Mouse (Mus musculus) heart, embryonic 10.5 days (tissue): Measurements from ENCODE around the gene Osbpl2. TPM values are rescaled to one million over a fixed set of nuclear protein-coding genes. Genes with fewer than 3 reads are reported as not detected.

ENCODE experiments used
- DNase-seq: peaks from one replicate; pipeline ENCODE4 v3.0.0-alpha.2; 2017; ENCODE audit warnings: low spot score
- H3K27ac ChIP-seq: fragments of 300-500 bp; sonication (generic); 2 replicates; pipeline ENCODE4 v1.5.1; 2016; ENCODE audit warnings: mild to moderate bottlenecking
- H3K27me3 ChIP-seq: fragments of 300-500 bp; sonication (generic); 2 replicates; pipeline ENCODE4 v1.6.1; 2016; ENCODE audit warnings: mild to moderate bottlenecking; ENCODE audit not compliant: poor library complexity, insufficient read depth, severe bottlenecking
- H3K36me3 ChIP-seq: fragments of 300-500 bp; sonication (generic); 2 replicates; pipeline ENCODE4 v1.6.1; 2016; ENCODE audit warnings: mild to moderate bottlenecking, moderate library complexity
- H3K4me1 ChIP-seq: fragments of 300-500 bp; sonication (generic); 2 replicates; pipeline ENCODE4 v1.6.1; 2016; ENCODE audit warnings: mild to moderate bottlenecking
- H3K4me3 ChIP-seq: fragments of 300-500 bp; sonication (generic); 2 replicates; pipeline ENCODE4 v1.5.1; 2016; ENCODE audit warnings: mild to moderate bottlenecking, moderate library complexity
- H3K9me3 ChIP-seq: fragments of 300-500 bp; sonication (generic); 2 replicates; pipeline ENCODE4 v1.6.1; 2016; ENCODE audit warnings: mild to moderate bottlenecking, moderate library complexity
- WGBS: fragments of 180-500 bp; shearing (Covaris S2); methylation state at CpG from one replicate; pipeline ENCODE4 v1.1.7; 2016; 5-methylcytosine and 5-hydroxymethylcytosine counted together
- polyA plus RNA-seq: library from polyadenylated mRNA; unstranded; fragments of >200 nt; fragmentation: Nextera tagmentation; extraction: Ambion mirVana; gene quantifications from 2 replicates; pipeline ENCODE4 v1.2.1, GENCODE M21; 2016

Osbpl2 gene
- 29.7 and 38.0 TPM in 2 replicates for polyA plus RNA-seq

DNA sequence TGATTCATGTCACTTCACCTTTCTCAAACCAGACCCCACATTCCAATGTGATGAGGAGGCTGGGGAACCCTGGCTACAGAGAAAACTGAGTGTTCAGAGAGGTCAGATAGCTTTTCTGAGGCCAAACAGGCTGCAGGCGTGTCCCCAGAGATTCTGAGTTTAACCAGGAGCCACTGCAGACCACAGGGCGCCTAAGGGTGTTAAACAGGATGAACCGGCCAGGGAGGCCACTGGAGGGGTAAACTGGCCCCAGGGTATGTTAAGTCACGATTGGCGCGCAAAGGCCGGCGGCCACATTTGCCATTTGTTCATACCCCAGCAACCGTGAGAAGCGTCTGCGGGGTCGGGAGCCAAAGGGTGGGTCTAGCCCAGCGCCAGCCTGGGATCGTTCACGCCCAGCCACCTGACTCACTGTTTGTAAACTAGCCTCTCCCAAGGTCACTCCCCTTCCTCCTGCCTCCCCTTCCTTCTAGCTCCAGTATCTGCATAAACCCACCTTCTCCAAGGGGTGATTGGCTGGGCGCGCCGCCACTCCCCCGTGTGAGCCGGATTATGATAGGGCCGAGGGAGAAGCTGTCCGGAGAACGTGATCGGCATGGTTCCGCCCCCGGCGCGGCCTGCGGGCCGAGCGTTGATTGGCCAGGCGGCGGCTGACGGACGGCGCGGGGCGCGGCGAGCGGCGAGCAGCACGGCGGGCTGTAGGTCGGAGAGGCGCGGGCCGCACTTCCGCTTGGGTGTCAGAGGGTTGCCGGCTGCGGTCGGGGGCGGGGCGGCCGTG lies at the start of gene Osbpl2:
Gene Osbpl2 (plus strand): TSS at position 646 of the 778 bp plus-strand sequence.
- DNase-seq: peak; percentile 100
- Histone ChIP-seq H3K4me1 (peaks cover 57% of the 10 kb centered on the region), H3K27ac (peak within 1 kb of the TSS; percentile 89), H3K9me3 (no peaks in the 10 kb centered on the region), H3K27me3 (peaks cover 3% of the 10 kb centered on the region; the same call in 1 of the 2 replicates), H3K4me3 (peak within 1 kb of the TSS; percentile 88), H3K36me3 (0 out of 2 replicates have a peak, but pooled peaks cover 6% of the 10 kb centered on the region)
- WGBS: under 1% methylated on average over 55 of the region's 55 CpGs

- peaks cover 12% of the 10 kb centered on the region for H3K4me1 ChIP-seq
- no peak for DNase-seq
- no peaks in the 10 kb centered on the region for H3K9me3 ChIP-seq
- H3K36me3 ChIP-seq: peaks cover 35% of the 10 kb centered on the region; the same call in 1 of the 2 replicates
- 35% methylated on average over 20 of the region's 20 CpGs for whole genome bisulfite sequencing
- peak overlapping the region; percentile 92 for H3K27ac ChIP-seq
- peak overlapping the region; percentile 85 for H3K4me3 ChIP-seq
- no peaks in the 10 kb centered on the region for H3K27me3 ChIP-seq
Measured at GRCm38 (mm10) chr2:180069770-180070480, 49.2 kb upstream of the Osbpl2 start.

DNA sequence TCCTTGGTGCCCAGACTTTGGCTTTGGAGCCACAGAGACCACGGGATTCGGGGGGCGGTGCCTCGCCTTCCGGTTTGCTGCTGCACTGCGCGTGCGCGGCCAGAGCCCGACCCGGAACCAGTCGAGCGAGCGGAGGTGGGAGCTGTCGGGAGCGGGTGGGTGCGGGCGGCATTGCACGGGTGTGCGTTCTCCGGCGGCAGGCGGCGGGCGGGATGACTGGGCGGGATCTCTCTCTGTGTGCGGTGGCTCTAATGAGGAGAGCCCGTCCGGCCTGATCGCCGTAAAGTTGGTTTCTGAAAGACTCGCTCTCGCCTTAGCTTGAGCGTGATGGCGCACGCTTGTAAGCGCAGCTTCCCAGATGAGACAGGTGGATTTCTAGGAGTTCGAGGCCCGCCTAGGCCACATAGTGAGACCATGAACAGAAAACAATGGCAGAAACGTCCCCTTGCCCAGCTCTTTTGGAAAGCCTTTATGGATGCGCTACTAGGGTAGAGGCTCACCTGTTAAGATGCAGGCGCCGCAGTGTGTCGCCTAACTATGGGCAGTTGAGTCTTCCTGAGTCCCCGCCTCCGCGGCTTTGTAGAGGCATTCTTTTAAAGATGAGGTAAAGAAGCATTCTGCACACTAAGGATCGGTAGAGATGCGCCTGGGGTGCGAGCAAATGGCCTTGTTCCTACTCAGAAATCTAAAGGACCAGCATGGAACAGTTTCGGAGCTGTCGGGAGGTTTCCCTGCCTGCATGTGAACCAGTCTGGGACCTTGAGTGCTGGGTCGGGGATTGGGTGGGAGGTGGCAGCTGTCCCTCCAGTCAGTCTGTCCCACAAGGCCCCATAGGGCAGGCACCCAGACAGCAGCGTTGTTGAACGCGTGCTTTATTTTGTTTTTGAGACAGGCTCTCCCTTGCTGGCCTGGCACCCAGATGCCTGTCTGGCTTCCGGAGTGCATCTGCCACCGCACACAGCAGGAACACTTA lies 48.3 kb upstream of the Osbpl2 start, which contains the start of gene Mtg2:
Gene Mtg2 (plus strand): TSS at position 108 of the 973 bp plus-strand sequence.
- H3K4me1 ChIP-seq: peaks cover 12% of the 10 kb centered on the region
- peak within 1 kb of the TSS; percentile 92 for H3K27ac ChIP-seq
- WGBS: 6% methylated on average over 58 of the region's 58 CpGs
- peaks cover 29% of the 10 kb centered on the region; the same call in 1 of the 2 replicates for H3K36me3 ChIP-seq
- H3K4me3 ChIP-seq: peak within 1 kb of the TSS; percentile 85
- H3K9me3 ChIP-seq: no peaks in the 10 kb centered on the region
- H3K27me3 ChIP-seq: no peaks in the 10 kb centered on the region
- peak; percentile 96 for DNase-seq

GRCm38 (mm10) chr2:180071671-180072070 lies 47.4 kb upstream of the Osbpl2 start:
- Histone ChIP-seq H3K27me3 (no peaks in the 10 kb centered on the region), H3K27ac (no peak overlapping the region), H3K9me3 (no peaks in the 10 kb centered on the region), H3K4me3 (no peak overlapping the region), H3K4me1 (peaks cover 12% of the 10 kb centered on the region), H3K36me3 (peaks cover 29% of the 10 kb centered on the region; the same call in 1 of the 2 replicates)
- 85% methylated on average over 2 of the region's 2 CpGs for WGBS
- no peak for DNase-seq

DNA sequence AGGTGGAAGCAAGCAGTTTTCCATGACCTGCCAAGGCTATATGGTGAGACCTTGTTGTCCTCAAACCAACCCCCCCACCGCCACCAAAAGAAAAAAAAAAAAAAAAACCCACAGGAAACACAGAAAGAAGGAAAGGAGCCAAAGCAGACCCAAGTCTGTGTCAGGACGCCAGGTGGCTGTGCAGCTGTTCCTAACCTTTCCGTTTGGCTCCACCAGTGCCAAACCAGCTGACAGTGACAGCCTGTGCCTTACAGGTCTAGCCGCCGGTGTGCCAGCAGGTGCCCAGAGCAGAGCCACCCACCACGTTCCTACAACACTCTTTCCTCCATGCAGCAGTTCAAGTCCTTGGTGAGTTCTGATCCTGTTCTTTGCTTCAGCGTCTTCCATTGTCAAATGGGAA lies 46.2 kb upstream of the Osbpl2 start:
- WGBS: 87% methylated on average over 7 of the region's 7 CpGs
- Histone ChIP-seq H3K4me1 (peaks cover 12% of the 10 kb centered on the region), H3K4me3 (no peak overlapping the region), H3K36me3 (peaks cover 32% of the 10 kb centered on the region), H3K27me3 (no peaks in the 10 kb centered on the region), H3K9me3 (no peaks in the 10 kb centered on the region), H3K27ac (no peak overlapping the region)
- no peak for DNase-seq

DNA sequence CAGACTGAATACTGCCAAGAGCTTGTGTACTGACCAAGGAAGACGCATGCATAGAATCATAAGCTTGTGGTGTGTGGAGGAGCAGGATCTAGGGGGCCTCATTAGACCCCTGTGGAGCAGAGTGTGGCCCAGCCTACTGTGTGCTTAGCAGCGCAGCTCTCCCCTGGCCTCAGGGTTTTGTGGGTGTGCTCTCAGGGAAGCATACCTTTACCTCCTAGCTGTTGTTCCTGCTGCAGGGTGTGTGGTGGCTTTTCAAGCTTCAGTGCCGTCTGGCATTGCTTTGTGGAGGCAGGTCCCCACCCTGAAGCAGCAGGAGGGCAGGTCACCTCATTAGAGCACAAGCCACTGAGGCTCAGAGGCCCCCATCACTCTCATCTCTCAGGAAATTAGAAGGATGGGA lies 41.5 kb upstream of the Osbpl2 start:
- 75% methylated on average over 3 of the region's 3 CpGs for WGBS
- H3K27ac ChIP-seq: no peak overlapping the region; the same call in 1 of the 2 replicates
- H3K9me3 ChIP-seq: no peaks in the 10 kb centered on the region
- no peaks in the 10 kb centered on the region for H3K27me3 ChIP-seq
- DNase-seq: no peak
- H3K36me3 ChIP-seq: peaks cover 56% of the 10 kb centered on the region
- H3K4me3 ChIP-seq: no peak overlapping the region
- no peaks in the 10 kb centered on the region for H3K4me1 ChIP-seq

GRCm38 (mm10) chr2:180080680-180081079 lies 38.4 kb upstream of the Osbpl2 start:
- H3K36me3 ChIP-seq: peaks cover 67% of the 10 kb centered on the region
- no peak overlapping the region for H3K27ac ChIP-seq
- H3K4me3 ChIP-seq: no peak overlapping the region
- DNase-seq: no peak
- WGBS: 93% methylated on average over 8 of the region's 8 CpGs
- H3K9me3 ChIP-seq: no peaks in the 10 kb centered on the region
- no peaks in the 10 kb centered on the region for H3K27me3 ChIP-seq
- H3K4me1 ChIP-seq: peaks cover 7% of the 10 kb centered on the region; the same call in 1 of the 2 replicates

DNA sequence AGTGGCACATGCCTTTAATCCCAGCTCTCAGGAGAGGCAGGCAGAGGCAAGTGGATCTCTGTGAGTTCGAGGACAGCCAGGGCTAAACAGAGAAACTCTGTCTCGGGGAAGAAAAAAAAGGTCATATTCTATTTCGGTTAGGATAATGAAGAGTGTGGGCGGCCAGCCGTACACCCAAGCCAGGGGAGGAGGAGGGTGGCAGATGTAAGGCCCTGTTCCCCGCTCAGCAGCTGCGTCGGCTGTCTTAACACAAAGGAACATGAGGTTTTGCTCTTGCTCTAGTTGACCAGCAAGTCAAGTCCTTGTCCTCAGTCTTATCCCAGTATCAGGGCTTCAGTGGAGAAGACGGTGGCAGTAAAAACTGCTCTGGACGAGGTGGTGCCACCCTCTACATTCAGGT lies 36.0 kb upstream of the Osbpl2 start:
- peaks cover 62% of the 10 kb centered on the region for H3K36me3 ChIP-seq

GRCm38 (mm10) chr2:180084565-180084964 lies 34.5 kb upstream of the Osbpl2 start:
- no peak overlapping the region for H3K27ac ChIP-seq
- H3K4me1 ChIP-seq: peaks cover 7% of the 10 kb centered on the region; the same call in 1 of the 2 replicates
- no peak overlapping the region for H3K4me3 ChIP-seq
- 35% methylated on average over 3 of the region's 3 CpGs for WGBS
- no peaks in the 10 kb centered on the region; the same call in 1 of the 2 replicates for H3K27me3 ChIP-seq
- H3K36me3 ChIP-seq: peaks cover 49% of the 10 kb centered on the region
- no peaks in the 10 kb centered on the region for H3K9me3 ChIP-seq
- DNase-seq: no peak

More for the DNA sequence above, 36.0 kb upstream of the Osbpl2 start:
- no peak overlapping the region for H3K27ac ChIP-seq
- no peaks in the 10 kb centered on the region for H3K27me3 ChIP-seq
- no peaks in the 10 kb centered on the region for H3K9me3 ChIP-seq
- WGBS: 86% methylated on average over 10 of the region's 10 CpGs
- DNase-seq: no peak
- peaks cover 7% of the 10 kb centered on the region; the same call in 1 of the 2 replicates for H3K4me1 ChIP-seq
- H3K4me3 ChIP-seq: no peak overlapping the region

DNA sequence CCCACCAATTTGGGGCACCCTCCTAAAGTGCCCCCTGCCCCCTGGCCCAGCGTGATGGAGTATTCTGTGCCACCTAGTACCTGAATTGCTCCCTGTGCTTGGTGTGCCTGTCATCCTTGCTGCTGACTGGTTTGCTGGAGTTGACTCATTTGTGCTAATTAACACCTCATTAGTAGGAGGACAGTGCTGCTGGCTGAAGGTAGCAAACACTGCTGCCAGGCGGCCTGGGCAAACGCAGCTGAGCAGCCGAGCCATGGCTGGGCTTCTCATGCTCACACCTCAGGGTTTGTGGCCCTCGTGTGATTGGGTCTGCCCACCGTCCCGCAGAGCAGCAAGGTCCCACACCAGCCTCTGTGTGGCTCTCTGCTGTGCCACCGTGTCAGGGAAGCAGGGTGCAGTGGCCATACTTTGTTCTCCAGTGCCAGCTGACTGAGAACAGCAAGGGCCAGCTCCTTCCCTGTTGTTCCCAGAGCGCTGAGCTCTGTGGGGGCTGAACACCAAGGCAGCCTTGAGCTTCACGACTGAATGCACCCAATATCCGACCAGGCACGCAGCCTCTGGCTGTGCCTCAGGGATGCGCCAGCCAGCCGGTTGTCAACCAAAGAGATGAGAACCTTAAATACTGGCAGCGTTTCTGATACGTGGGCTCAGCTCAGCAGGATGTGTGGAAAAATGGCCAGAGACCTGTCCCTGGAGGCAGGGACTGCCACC lies 33.0 kb upstream of the Osbpl2 start:
- WGBS: 66% methylated on average over 16 of the region's 16 CpGs
- Histone ChIP-seq H3K4me1 (peaks cover 7% of the 10 kb centered on the region; the same call in 1 of the 2 replicates), H3K4me3 (no peak overlapping the region), H3K27ac (no peak overlapping the region), H3K9me3 (no peaks in the 10 kb centered on the region), H3K36me3 (peaks cover 43% of the 10 kb centered on the region), H3K27me3 (peaks cover 13% of the 10 kb centered on the region; the same call in 1 of the 2 replicates)
- no peak for DNase-seq

DNA sequence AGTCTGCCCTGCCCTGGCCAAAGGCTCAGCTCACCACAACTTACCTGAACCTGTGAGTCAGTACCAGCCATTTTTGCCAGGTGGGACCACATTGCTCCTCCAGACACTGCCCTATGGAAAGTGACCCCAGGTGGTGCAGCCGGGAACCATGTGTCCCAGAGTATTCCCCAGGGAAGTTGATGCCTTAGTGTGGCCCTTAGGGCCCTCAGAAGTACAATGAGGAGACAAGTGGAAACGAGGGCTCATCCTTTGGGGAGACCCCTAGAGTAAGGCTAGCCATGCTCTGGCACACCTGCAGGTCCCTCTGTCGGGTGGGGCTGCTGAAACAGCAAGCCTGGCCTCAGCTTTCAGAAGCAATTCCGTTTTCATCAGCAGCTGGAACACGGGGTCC lies 32.5 kb upstream of the Osbpl2 start:
- H3K4me1 ChIP-seq: peaks cover 7% of the 10 kb centered on the region; the same call in 1 of the 2 replicates
- no peak for DNase-seq
- no peak overlapping the region for H3K4me3 ChIP-seq
- H3K9me3 ChIP-seq: no peaks in the 10 kb centered on the region
- peaks cover 14% of the 10 kb centered on the region; the same call in 1 of the 2 replicates for H3K27me3 ChIP-seq
- H3K27ac ChIP-seq: no peak overlapping the region
- WGBS: 86% methylated on average over 5 of the region's 5 CpGs
- peaks cover 39% of the 10 kb centered on the region for H3K36me3 ChIP-seq
